Mouse (Mus musculus): ENCODE results near the gene Emp2.

GRCm38 (mm10) chr16:10355004-10355403, 41.2 kb upstream of the Emp2 start:
- TF ChIP-seq POLR2A (IDR thresholded peaks at IDR 0.05; ENCODE audit: borderline replicate concordance, extremely low read depth, low read depth, low read length), result no peak
- no peak for TF ChIP-seq CTCF (IDR thresholded peaks at IDR 0.05; ENCODE audit: insufficient read depth, low read length)
